Mouse (Mus musculus) layer of hippocampus, adult 9-10 months (tissue): Measurements from ENCODE around the gene Ptprg.
"Not testable (repeated sequence)": the region's sequence is repeated elsewhere in the genome, so short reads cannot be mapped to it uniquely, and the experiment has no call there.

Source experiments
- DNase-seq: peaks from one replicate; pipeline ENCODE4 v3.0.0; 2022; ENCODE audit warnings: low spot score

Ptprg gene

GRCm38 (mm10) chr14:11758185-11758584, 204.9 kb downstream of the Ptprg start:
- no peak for DNase-seq

GRCm38 (mm10) chr14:11759356-11759755, 206.0 kb downstream of the Ptprg start:
- DNase-seq, result no peak

- DNase-seq, result no peak
Observed at GRCm38 (mm10) chr14:11762995-11763394, 209.7 kb downstream of the Ptprg start.

GRCm38 (mm10) chr14:11772736-11773135, 219.4 kb downstream of the Ptprg start:
- no peak for DNase-seq

GRCm38 (mm10) chr14:11774476-11775037, 221.2 kb downstream of the Ptprg start:
- DNase-seq, result no peak

- DNase-seq, result no peak
Observed at GRCm38 (mm10) chr14:11775204-11775603, 221.9 kb downstream of the Ptprg start.

GRCm38 (mm10) chr14:11775951-11776495, 222.7 kb downstream of the Ptprg start:
- DNase-seq, result no peak

GRCm38 (mm10) chr14:11776566-11776965, 223.2 kb downstream of the Ptprg start:
- no peak for DNase-seq

GRCm38 (mm10) chr14:11791190-11791589, 237.9 kb downstream of the Ptprg start:
- DNase-seq, result no peak

- no peak for DNase-seq
Observed at GRCm38 (mm10) chr14:11793847-11794246, 240.5 kb downstream of the Ptprg start.

GRCm38 (mm10) chr14:11802355-11803035, 249.2 kb downstream of the Ptprg start:
- no peak for DNase-seq

- DNase-seq, result no peak
Observed at GRCm38 (mm10) chr14:11806674-11807073, 253.3 kb downstream of the Ptprg start.

GRCm38 (mm10) chr14:11807465-11807864, 254.1 kb downstream of the Ptprg start:
- DNase-seq, result no peak

- DNase-seq, result no peak
Observed at GRCm38 (mm10) chr14:11811142-11811761, 257.9 kb downstream of the Ptprg start.

- no peak for DNase-seq
Observed at GRCm38 (mm10) chr14:11812291-11812690, 259.0 kb downstream of the Ptprg start.

GRCm38 (mm10) chr14:11814811-11815210, 261.5 kb downstream of the Ptprg start:
- DNase-seq, result not testable (repeated sequence)

- no peak for DNase-seq
Observed at GRCm38 (mm10) chr14:11817236-11817635, 263.9 kb downstream of the Ptprg start.

GRCm38 (mm10) chr14:11818054-11818453, 264.7 kb downstream of the Ptprg start:
- no peak for DNase-seq

- DNase-seq, result no peak
Observed at GRCm38 (mm10) chr14:11818721-11819120, 265.4 kb downstream of the Ptprg start.

GRCm38 (mm10) chr14:11819326-11819725, 266.0 kb downstream of the Ptprg start:
- DNase-seq, result no peak

GRCm38 (mm10) chr14:11822830-11823700, 269.7 kb downstream of the Ptprg start:
- DNase-seq, result no peak

- DNase-seq, result no peak
Observed at GRCm38 (mm10) chr14:11823701-11824095, 270.4 kb downstream of the Ptprg start.
